Mouse (Mus musculus) heart, adult 2 months (tissue): ENCODE measurements at regions not wholly inside any gene's neighbourhood (a gene's known extent, or its start where the extent isn't known, plus 50 kb on each side); places are given as distances from the start of the nearest gene placed in this dataset.

ENCODE experiments used
- CTCF ChIP-seq: fragments of 200-600 bp; IDR thresholded peaks from 2 replicates; pipeline ENCODE4 v1.8.1; 2022; ENCODE audit warnings: antibody characterized with exemption, mild to moderate bottlenecking, moderate library complexity
- POLR2A ChIP-seq: fragments of 200-500 bp; IDR thresholded peaks from 2 replicates; pipeline ENCODE4 v1.6.1; 2011; ENCODE audit warnings: mild to moderate bottlenecking, low read depth, low read length, control low read depth; ENCODE audit not compliant: insufficient read depth

- TF ChIP-seq CTCF (no peak), POLR2A (no peak)
Observed at GRCm38 (mm10) chr16:65916831-65917230, 101.8 kb downstream of the Vgll3 start.
